Mouse (Mus musculus): ENCODE results near the gene Adcyap1r1. TPM values are rescaled to one million over a fixed set of nuclear protein-coding genes. Genes with fewer than 3 reads are reported as not detected.

Adcyap1r1 gene
- 2.3 and 2.8 TPM in 2 replicates for polyA plus RNA-seq (2015; fragmentation: Nextera tagmentation; extraction: Ambion mirVana)

GRCm38 (mm10) chr6:55451771-55452371 lies at the start of gene Adcyap1r1:
Gene Adcyap1r1, plus strand, starts transcription at chr6:55451978.

Small RNA genes within 50 kb of the gene (microRNA-seq; reads per million reads assigned to microRNA genes)
- gene Gm44352, result not detected

Other genes with a start within 250 kb of the Adcyap1r1 start
- 3.8 and 5.2 TPM in 2 replicates for gene Mindy4, start 248.6 kb upstream of the Adcyap1r1 start, polyA plus RNA-seq (2015; fragmentation: Nextera tagmentation; extraction: Ambion mirVana)
- 293 and 299 TPM in 2 replicates for gene Aqp1, start 115.5 kb upstream of the Adcyap1r1 start, polyA plus RNA-seq (2015; fragmentation: Nextera tagmentation; extraction: Ambion mirVana)
- gene Ghrhr, start 75.7 kb upstream of the Adcyap1r1 start, polyA plus RNA-seq (2015; fragmentation: Nextera tagmentation; extraction: Ambion mirVana), result not detected in 2 replicates
- not detected in 2 replicates for gene Neurod6, start 229.3 kb downstream of the Adcyap1r1 start, polyA plus RNA-seq (2015; fragmentation: Nextera tagmentation; extraction: Ambion mirVana)

Measured in urinary bladder, postnatal 0 days (tissue).